ENCODE assay signal across 8 mouse cellular contexts in the genomic region with DNA sequence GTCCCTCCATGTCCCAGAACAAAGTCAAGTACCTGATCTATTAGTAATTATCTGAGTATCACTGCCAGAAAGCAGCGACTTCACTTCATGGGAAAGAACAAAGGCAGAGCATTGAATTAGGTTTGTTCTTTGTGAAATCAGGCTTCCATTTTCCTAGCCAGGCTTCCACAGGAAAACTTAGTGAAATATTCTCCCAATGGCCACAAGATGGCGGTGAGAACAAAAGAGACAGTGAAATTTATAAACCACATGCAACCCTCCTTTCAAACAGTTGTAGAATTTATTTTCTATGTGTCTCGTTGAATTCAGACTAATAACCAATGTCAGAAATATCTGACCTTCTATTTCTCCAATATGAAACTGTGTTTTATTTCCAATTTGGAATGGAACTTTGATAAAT. TPM values are rescaled to one million over a fixed set of nuclear protein-coding genes. Genes with fewer than 3 reads are reported as not detected.
DNase-seq lines count a peak whose midpoint lies in the region; ATAC-seq lines count a peak whose summit lies in the region.

No protein-coding gene starts in this region.

- peak; percentile 44 for ATAC-seq in forebrain, embryonic 12.5 days (ENCODE audit: low FRiP score)

- 3% methylated on average over 3 of the region's 3 CpGs for WGBS in forebrain, embryonic 12.5 days

- no peaks in the 10 kb centered on the region for H3K36me3 ChIP-seq in forebrain, embryonic 12.5 days (replicated peaks)

- no peaks in the 10 kb centered on the region for H3K27me3 ChIP-seq in forebrain, embryonic 12.5 days

- H3K4me1 ChIP-seq in forebrain, embryonic 12.5 days = no peaks in the 10 kb centered on the region

- peak; percentile 20 to 22 for DNase-seq in cerebellum, adult 18-20 months
- DNase-seq in cerebellum, adult 11-12 months = no peak
- DNase-seq in urinary bladder, postnatal 14 days (ENCODE audit: low spot score) = peak; percentile 35
- DNase-seq in urinary bladder, postnatal 10 days (ENCODE audit: low spot score) = no peak
- DNase-seq in kidney, adult 8-10 months = peak; percentile 18 to 29
- DNase-seq in lung, postnatal 14 days = peak; percentile 59
- peak; percentile 23 for DNase-seq in right cerebral cortex, postnatal 14 days

- H3K4me2 ChIP-seq in forebrain, embryonic 12.5 days = no peak overlapping the region

- H3K9me3 ChIP-seq in forebrain, embryonic 12.5 days = no peaks in the 10 kb centered on the region

- H3K27ac ChIP-seq in forebrain, embryonic 12.5 days = no peak overlapping the region

- H3K9ac ChIP-seq in forebrain, embryonic 12.5 days = no peak overlapping the region

- no peak overlapping the region for H3K4me3 ChIP-seq in forebrain, embryonic 12.5 days (replicated peaks)

RNA-seq across cellular contexts. Expression of a gene that starts 42.2 kb away (rescaled TPM):
- 17.9 and 21.7 TPM in 2 replicates for polyA plus RNA-seq in forebrain, embryonic 12.5 days (2016; fragmentation: Nextera tagmentation; extraction: Ambion mirVana)

Comparison
In these comparisons a context has a peak if more than half of its experiments do, and no peak if none do; other contexts are left out.
1. DNase-seq: peak in cerebellum, adult 18-20 months (2 of 2), urinary bladder, postnatal 14 days (single experiment), kidney, adult 8-10 months (2 of 2), lung, postnatal 14 days (single experiment) and right cerebral cortex, postnatal 14 days (single experiment); none in cerebellum, adult 11-12 months (single experiment) and urinary bladder, postnatal 10 days (single experiment).